Mouse (Mus musculus): ENCODE measurements at regions not wholly inside any gene's neighbourhood (a gene's known extent, or its start where the extent isn't known, plus 50 kb on each side); places are given as distances from the start of the nearest gene placed in this dataset.

- WGBS = 47% methylated on average over 1 of the region's 1 CpGs
- Histone ChIP-seq H3K27me3 (no peaks in the 10 kb centered on the region), H3K4me3 (replicated peaks) (no peak overlapping the region), H3K4me2 (replicated peaks) (no peak overlapping the region), H3K27ac (no peak overlapping the region), H3K9me3 (no peaks in the 10 kb centered on the region), H3K4me1 (replicated peaks) (no peaks in the 10 kb centered on the region), H3K36me3 (no peaks in the 10 kb centered on the region), H3K9ac (replicated peaks) (no peak overlapping the region)
- no peak for ATAC-seq
Observed at GRCm38 (mm10) chr1:22222836-22223235, 261.1 kb upstream of the Kcnq5 start.

GRCm38 (mm10) chr1:22211795-22212194, 250.1 kb upstream of the Kcnq5 start:
- WGBS = 92% methylated on average over 5 of the region's 5 CpGs
- Histone ChIP-seq H3K4me1 (replicated peaks) (no peaks in the 10 kb centered on the region), H3K27me3 (no peaks in the 10 kb centered on the region), H3K9me3 (no peaks in the 10 kb centered on the region), H3K4me2 (replicated peaks) (no peak overlapping the region), H3K27ac (no peak overlapping the region), H3K9ac (replicated peaks) (no peak overlapping the region), H3K4me3 (replicated peaks) (no peak overlapping the region), H3K36me3 (no peaks in the 10 kb centered on the region)
- no peak for ATAC-seq

- H3K4me2 ChIP-seq (replicated peaks) = no peak overlapping the region
- H3K27me3 ChIP-seq = no peaks in the 10 kb centered on the region
- no peak overlapping the region for H3K9ac ChIP-seq (replicated peaks)
- no peak overlapping the region for H3K27ac ChIP-seq
- H3K4me1 ChIP-seq (replicated peaks) = no peaks in the 10 kb centered on the region
- 92% methylated on average over 4 of the region's 4 CpGs for WGBS
- ATAC-seq = no peak
- H3K9me3 ChIP-seq = no peaks in the 10 kb centered on the region
- H3K36me3 ChIP-seq = no peaks in the 10 kb centered on the region
- H3K4me3 ChIP-seq (replicated peaks) = no peak overlapping the region
Observed at GRCm38 (mm10) chr1:22211232-22211631, 249.5 kb upstream of the Kcnq5 start.

GRCm38 (mm10) chr1:22210621-22211020, 248.9 kb upstream of the Kcnq5 start:
- Histone ChIP-seq H3K9me3 (no peaks in the 10 kb centered on the region), H3K4me3 (replicated peaks) (no peak overlapping the region), H3K27me3 (no peaks in the 10 kb centered on the region), H3K27ac (no peak overlapping the region), H3K9ac (replicated peaks) (no peak overlapping the region), H3K36me3 (no peaks in the 10 kb centered on the region), H3K4me1 (replicated peaks) (no peaks in the 10 kb centered on the region), H3K4me2 (replicated peaks) (no peak overlapping the region)
- ATAC-seq = no peak
- WGBS = 87% methylated on average over 6 of the region's 6 CpGs

GRCm38 (mm10) chr1:22208287-22208686, 246.5 kb upstream of the Kcnq5 start:
- no peaks in the 10 kb centered on the region for H3K36me3 ChIP-seq
- H3K9me3 ChIP-seq = no peaks in the 10 kb centered on the region
- 72% methylated on average over 2 of the region's 2 CpGs for WGBS
- no peak overlapping the region for H3K27ac ChIP-seq
- no peaks in the 10 kb centered on the region for H3K27me3 ChIP-seq
- H3K4me2 ChIP-seq (replicated peaks) = no peak overlapping the region
- ATAC-seq = 0 out of 2 replicates have a peak, but pooled peaks have one; percentile 17
- H3K4me3 ChIP-seq (replicated peaks) = no peak overlapping the region
- no peak overlapping the region for H3K9ac ChIP-seq (replicated peaks)
- no peaks in the 10 kb centered on the region for H3K4me1 ChIP-seq (replicated peaks)

- WGBS = 78% methylated on average over 5 of the region's 5 CpGs
- Histone ChIP-seq H3K4me1 (replicated peaks) (no peaks in the 10 kb centered on the region), H3K27ac (no peak overlapping the region), H3K9ac (replicated peaks) (no peak overlapping the region), H3K4me3 (replicated peaks) (no peak overlapping the region), H3K27me3 (no peaks in the 10 kb centered on the region), H3K36me3 (no peaks in the 10 kb centered on the region), H3K4me2 (replicated peaks) (no peak overlapping the region), H3K9me3 (no peaks in the 10 kb centered on the region)
- ATAC-seq = no peak
Observed at GRCm38 (mm10) chr1:22206935-22207334, 245.2 kb upstream of the Kcnq5 start.

- ATAC-seq = no peak
Observed at GRCm38 (mm10) chr1:22167621-22168181, 206.0 kb upstream of the Kcnq5 start.

GRCm38 (mm10) chr1:22136571-22137122, 174.9 kb upstream of the Kcnq5 start:
- H3K9me3 ChIP-seq = no peaks in the 10 kb centered on the region
- no peak overlapping the region for H3K27ac ChIP-seq
- 74% methylated on average over 4 of the region's 4 CpGs for WGBS
- H3K4me3 ChIP-seq (replicated peaks) = no peak overlapping the region
- H3K27me3 ChIP-seq = no peaks in the 10 kb centered on the region
- H3K9ac ChIP-seq (replicated peaks) = no peak overlapping the region
- H3K4me1 ChIP-seq (replicated peaks) = no peaks in the 10 kb centered on the region
- no peak for ATAC-seq
- H3K36me3 ChIP-seq = no peaks in the 10 kb centered on the region
- no peak overlapping the region for H3K4me2 ChIP-seq (replicated peaks)

More at GRCm38 (mm10) chr1:22167621-22168181, 206.0 kb upstream of the Kcnq5 start:
- H3K36me3 ChIP-seq = no peaks in the 10 kb centered on the region
- WGBS = 89% methylated on average over 4 of the region's 4 CpGs
- no peak overlapping the region for H3K4me3 ChIP-seq (replicated peaks)
- H3K4me2 ChIP-seq (replicated peaks) = no peak overlapping the region
- H3K27ac ChIP-seq = no peak overlapping the region
- no peaks in the 10 kb centered on the region for H3K27me3 ChIP-seq
- no peaks in the 10 kb centered on the region for H3K9me3 ChIP-seq
- H3K9ac ChIP-seq (replicated peaks) = no peak overlapping the region
- no peaks in the 10 kb centered on the region for H3K4me1 ChIP-seq (replicated peaks)

- no peak for ATAC-seq
- Histone ChIP-seq H3K9me3 (no peaks in the 10 kb centered on the region), H3K9ac (replicated peaks) (no peak overlapping the region), H3K4me1 (replicated peaks) (no peaks in the 10 kb centered on the region), H3K27ac (no peak overlapping the region), H3K4me3 (replicated peaks) (no peak overlapping the region), H3K4me2 (replicated peaks) (no peak overlapping the region), H3K27me3 (no peaks in the 10 kb centered on the region), H3K36me3 (no peaks in the 10 kb centered on the region)
- WGBS = 81% methylated on average over 4 of the region's 4 CpGs
Observed at GRCm38 (mm10) chr1:22118266-22118772, 156.6 kb upstream of the Kcnq5 start.

- no peak overlapping the region for H3K4me2 ChIP-seq (replicated peaks)
- no peak overlapping the region for H3K9ac ChIP-seq (replicated peaks)
- H3K9me3 ChIP-seq = no peaks in the 10 kb centered on the region
- H3K36me3 ChIP-seq = no peaks in the 10 kb centered on the region
- no peak overlapping the region for H3K4me3 ChIP-seq (replicated peaks)
- no peaks in the 10 kb centered on the region for H3K4me1 ChIP-seq (replicated peaks)
- H3K27ac ChIP-seq = no peak overlapping the region
- no peaks in the 10 kb centered on the region for H3K27me3 ChIP-seq
- WGBS = 74% methylated on average over 1 of the region's 1 CpGs
- no peak for ATAC-seq
Observed at GRCm38 (mm10) chr1:22116466-22116865, 154.7 kb upstream of the Kcnq5 start.

GRCm38 (mm10) chr1:22105496-22105895, 143.8 kb upstream of the Kcnq5 start:
- Histone ChIP-seq H3K4me3 (replicated peaks) (no peak overlapping the region), H3K9me3 (no peaks in the 10 kb centered on the region), H3K4me2 (replicated peaks) (no peak overlapping the region), H3K4me1 (replicated peaks) (no peaks in the 10 kb centered on the region), H3K27me3 (no peaks in the 10 kb centered on the region), H3K36me3 (no peaks in the 10 kb centered on the region), H3K27ac (no peak overlapping the region), H3K9ac (replicated peaks) (no peak overlapping the region)
- WGBS = 47% methylated on average over 3 of the region's 3 CpGs
- ATAC-seq = no peak

- H3K4me2 ChIP-seq (replicated peaks) = no peak overlapping the region
- 90% methylated on average over 4 of the region's 4 CpGs for WGBS
- no peaks in the 10 kb centered on the region for H3K36me3 ChIP-seq
- no peaks in the 10 kb centered on the region for H3K27me3 ChIP-seq
- H3K4me1 ChIP-seq (replicated peaks) = no peaks in the 10 kb centered on the region
- H3K27ac ChIP-seq = no peak overlapping the region
- no peak overlapping the region for H3K4me3 ChIP-seq (replicated peaks)
- H3K9ac ChIP-seq (replicated peaks) = no peak overlapping the region
- H3K9me3 ChIP-seq = no peaks in the 10 kb centered on the region
- no peak for ATAC-seq
Observed at GRCm38 (mm10) chr1:22071405-22072117, 109.8 kb upstream of the Kcnq5 start.
